7 mouse cellular contexts compared by ENCODE assay signal in genomic region chr10:84514038-84514578, GRCm38 (mm10). TPM values are rescaled to one million over a fixed set of nuclear protein-coding genes. Genes with fewer than 3 reads are reported as not detected.
DNase-seq lines count a peak whose midpoint lies in the region; ATAC-seq and TF ChIP-seq lines count a peak whose summit lies in the region.

No protein-coding gene starts in this region.

- H3K27ac ChIP-seq in liver, adult 2 months (replicated peaks; ENCODE audit: insufficient read depth, low read depth, low read length), result no peak overlapping the region
- no peak overlapping the region for H3K27ac ChIP-seq in liver, embryonic 12.5 days
- H3K27ac ChIP-seq in liver, embryonic 14.5 days, result no peak overlapping the region
- H3K27ac ChIP-seq in small intestine, adult 2 months (ENCODE audit: insufficient read depth, low read depth, low read length), result no peak overlapping the region

- no peak for TF ChIP-seq POLR2A in liver, adult 2 months (IDR thresholded peaks at IDR 0.05; ENCODE audit: extremely low read depth, insufficient read depth, low read length)
- no peak for TF ChIP-seq POLR2A in small intestine, adult 2 months (IDR thresholded peaks at IDR 0.05; ENCODE audit: low read depth, low read length)

- no peaks in the 10 kb centered on the region for H3K27me3 ChIP-seq in liver, adult 2 months (ENCODE audit: control insufficient read depth, insufficient read depth, low read length)
- no peaks in the 10 kb centered on the region for H3K27me3 ChIP-seq in liver, embryonic 12.5 days (replicated peaks)
- H3K27me3 ChIP-seq in liver, embryonic 14.5 days (ENCODE audit: control insufficient read depth, insufficient read depth, low read length), result no peaks in the 10 kb centered on the region
- H3K27me3 ChIP-seq in small intestine, adult 2 months (ENCODE audit: control insufficient read depth, insufficient read depth, low read length), result no peaks in the 10 kb centered on the region

- H3K4me3 ChIP-seq in liver, adult 2 months (ENCODE audit: insufficient read depth, low read depth, low read length), result no peak overlapping the region
- H3K4me3 ChIP-seq in liver, embryonic 12.5 days, result no peak overlapping the region
- H3K4me3 ChIP-seq in liver, embryonic 14.5 days (ENCODE audit: insufficient read depth in 1 of 2, low read depth in 2 of 2, low read length in 2 of 2), result no peak overlapping the region
- H3K4me3 ChIP-seq in small intestine, adult 2 months (ENCODE audit: low read depth, low read length), result no peak overlapping the region

- no peaks in the 10 kb centered on the region for H3K9me3 ChIP-seq in liver, embryonic 12.5 days (replicated peaks)
- H3K9me3 ChIP-seq in liver, embryonic 14.5 days (ENCODE audit: control insufficient read depth, low read length), result no peaks in the 10 kb centered on the region

- no peaks in the 10 kb centered on the region for H3K4me1 ChIP-seq in liver, adult 2 months (ENCODE audit: control insufficient read depth, insufficient read depth, low read length)
- H3K4me1 ChIP-seq in liver, embryonic 12.5 days, result peaks cover 25% of the 10 kb centered on the region
- no peaks in the 10 kb centered on the region for H3K4me1 ChIP-seq in liver, embryonic 14.5 days (replicated peaks; ENCODE audit: control insufficient read depth in 2 of 2, insufficient read depth in 2 of 2, low read length in 1 of 2)
- H3K4me1 ChIP-seq in small intestine, adult 2 months (ENCODE audit: control insufficient read depth, insufficient read depth, insufficient read length, low read length), result peaks cover 14% of the 10 kb centered on the region; the same call in 1 of the 2 replicates

- peak; percentile 92 for TF ChIP-seq CTCF in liver, adult 2 months (IDR thresholded peaks at IDR 0.05; ENCODE audit: low read depth, low read length)
- TF ChIP-seq CTCF in liver, embryonic 14.5 days (IDR thresholded peaks at IDR 0.05; ENCODE audit: low read depth), result peak; percentile 92
- TF ChIP-seq CTCF in small intestine, adult 2 months (IDR thresholded peaks at IDR 0.05; ENCODE audit: extremely low read depth, insufficient read length, insufficient replicate concordance, low read depth, low read length), result peak; percentile 81; the same call in 1 of the 2 replicates

- no peak overlapping the region for H3K9ac ChIP-seq in liver, adult 2 months (ENCODE audit: low read depth, low read length)
- H3K9ac ChIP-seq in liver, embryonic 12.5 days, result no peak overlapping the region
- no peak overlapping the region for H3K9ac ChIP-seq in liver, embryonic 14.5 days (replicated peaks)

- no peak for ATAC-seq in liver, embryonic 12.5 days
- ATAC-seq in liver, embryonic 14.5 days (ENCODE audit: insufficient read depth), result no peak

- H3K79me2 ChIP-seq in liver, adult 2 months (ENCODE audit: control insufficient read depth, insufficient read depth, low read length), result no peaks in the 10 kb centered on the region

- DNase-seq in liver, adult 2 months (ENCODE audit: extremely low read depth, low read depth, low spot score), result peak; percentile 83
- DNase-seq in Muller cell, postnatal 12 days (ENCODE audit: inconsistent ontology term), result peak; percentile 63
- DNase-seq in c-Kit-positive CD71-positive TER-119-positive erythroid progenitor cells, embryonic 14.5 days (ENCODE audit: low spot score), result peak; percentile 64
- peak; percentile 21 to 59 for DNase-seq in heart, adult 9 months (ENCODE audit: low spot score in 2 of 2)
- DNase-seq in liver, embryonic 14.5 days (ENCODE audit: low read depth in 3 of 3, low spot score in 3 of 3), result peak; percentile 33 to 50 (median 47)

- no peak overlapping the region for H3K4me2 ChIP-seq in liver, embryonic 12.5 days
- no peak overlapping the region for H3K4me2 ChIP-seq in liver, embryonic 14.5 days (ENCODE audit: low read depth)

- TF ChIP-seq EP300 in liver, embryonic 14.5 days (IDR thresholded peaks at IDR 0.05; ENCODE audit: low read depth), result no peak

- whole genome bisulfite sequencing in liver, adult 2 months, result 31% methylated on average over 5 of the region's 5 CpGs
- WGBS in liver, embryonic 12.5 days (ENCODE audit: insufficient replicate concordance), result 38% methylated on average over 5 of the region's 5 CpGs
- WGBS in liver, embryonic 14.5 days (ENCODE audit: insufficient replicate concordance), result 29% methylated on average over 5 of the region's 5 CpGs
- WGBS in small intestine, adult 2 months, result 36% methylated on average over 5 of the region's 5 CpGs

- no peaks in the 10 kb centered on the region for H3K36me3 ChIP-seq in liver, adult 2 months (ENCODE audit: control insufficient read depth, insufficient read depth, low read length)
- no peaks in the 10 kb centered on the region for H3K36me3 ChIP-seq in liver, embryonic 12.5 days
- no peaks in the 10 kb centered on the region for H3K36me3 ChIP-seq in liver, embryonic 14.5 days (replicated peaks; ENCODE audit: control insufficient read depth, insufficient read depth, low read depth)
- no peaks in the 10 kb centered on the region for H3K36me3 ChIP-seq in small intestine, adult 2 months (ENCODE audit: control insufficient read depth, insufficient read depth, low read length)

RNA-seq across cellular contexts. Expression of gene Ckap4, which starts 19.8 kb away (rescaled TPM):
- total RNA-seq in liver, adult 2 months (2014; rRNA removed), result 0.83 and 1.5 TPM in 2 replicates
- polyA plus RNA-seq in liver, adult 2 months (2012; rRNA removed), result 1.5 TPM in 2 replicates
- polyA plus RNA-seq in liver, embryonic 12.5 days (2016; fragmentation: Nextera tagmentation; extraction: Ambion mirVana), result 26.0 and 28.8 TPM in 2 replicates
- 3.5 and 5.8 TPM in 2 replicates for polyA plus RNA-seq in liver, embryonic 14.5 days (2012; rRNA removed)
- 8.2 and 8.6 TPM in 2 replicates for polyA plus RNA-seq in liver, embryonic 14.5 days (2014; fragmentation: Nextera tagmentation; extraction: Ambion mirVana)
- polyA plus RNA-seq in small intestine, adult 2 months (2012; rRNA removed), result 11.8 and 15.2 TPM in 2 replicates
